Mouse (Mus musculus): ENCODE measurements around the gene Prickle4. TPM values are rescaled to one million over a fixed set of nuclear protein-coding genes. Genes with fewer than 3 reads are reported as not detected.

Prickle4 gene
- total RNA-seq, 2 experiments from 2014 or later: 2.5 to 2.8 TPM

GRCm38 (mm10) chr17:47730633-47731575 lies 36.4 kb upstream of the Prickle4 start:
- Histone ChIP-seq H3K27ac (no peak overlapping the region), H3K4me3 (no peak overlapping the region)
- no peak for DNase-seq (ENCODE audit: low spot score in 2 of 2)
- peak; percentile 38 for TF ChIP-seq CTCF (conservative IDR thresholded peaks at IDR 0.05)

DNA sequence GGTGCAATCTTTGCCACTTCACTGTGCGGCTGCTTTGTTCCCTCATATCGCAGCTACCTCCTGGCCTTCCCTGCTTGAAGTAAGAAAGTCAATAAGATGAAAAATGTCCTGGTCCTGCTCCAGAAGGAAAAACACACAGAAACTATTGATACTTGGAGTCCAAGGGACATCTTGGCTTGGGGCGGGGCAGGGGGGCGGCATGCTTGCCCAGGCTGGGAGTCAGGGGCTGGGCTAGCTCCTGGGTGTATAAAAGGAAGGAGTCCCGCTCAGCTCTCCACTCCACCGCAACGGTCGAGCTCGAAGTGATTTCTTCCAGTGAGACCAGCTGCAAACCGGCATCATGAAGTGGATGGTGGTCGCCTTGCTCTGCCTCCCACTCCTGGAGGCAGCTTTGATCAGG lies 32.0 kb upstream of the Prickle4 start, which contains the start of gene Pgc:
Gene Pgc, plus strand, starts transcription at position 277 of the 400 bp plus-strand sequence.
- DNase-seq (ENCODE audit: low spot score in 2 of 2): no peak
- H3K4me3 ChIP-seq: no peak within 1 kb of the TSS
- TF ChIP-seq CTCF (conservative IDR thresholded peaks at IDR 0.05): no peak

GRCm38 (mm10) chr17:47721183-47721582 lies 26.6 kb upstream of the Prickle4 start:
- DNase-seq (ENCODE audit: low spot score in 2 of 2): no peak
- no peak overlapping the region for H3K27ac ChIP-seq
- H3K4me3 ChIP-seq: no peak overlapping the region
- no peak for TF ChIP-seq CTCF (conservative IDR thresholded peaks at IDR 0.05)

More for the DNA sequence above, 32.0 kb upstream of the Prickle4 start, which contains the start of gene Pgc:
- H3K27ac ChIP-seq: no peak within 1 kb of the TSS

DNA sequence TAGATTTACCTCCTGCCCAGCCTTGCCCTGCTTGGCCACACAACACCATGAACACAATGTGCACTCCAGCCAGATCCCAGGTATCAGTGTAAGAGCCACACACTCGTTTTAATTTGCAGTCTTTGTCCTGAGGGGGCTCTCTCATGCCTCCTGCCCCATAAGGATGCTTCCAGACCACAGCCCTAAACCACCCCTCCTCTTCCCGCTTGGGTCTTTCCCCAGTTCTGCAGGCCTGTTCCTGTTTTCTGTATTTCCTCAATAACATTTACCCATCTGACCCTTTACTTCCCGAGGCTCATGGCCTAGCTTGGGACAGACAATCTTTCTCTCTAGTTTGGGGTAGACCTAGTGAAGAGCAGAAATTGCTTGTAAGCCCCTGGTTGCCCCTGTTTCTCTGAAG lies 20.5 kb upstream of the Prickle4 start:
- no peak for TF ChIP-seq CTCF (conservative IDR thresholded peaks at IDR 0.05)
- Histone ChIP-seq H3K4me3 (no peak overlapping the region), H3K27ac (no peak overlapping the region)
- DNase-seq (ENCODE audit: low spot score in 2 of 2): no peak

GRCm38 (mm10) chr17:47712889-47713571 lies 18.5 kb upstream of the Prickle4 start:
- DNase-seq (ENCODE audit: low spot score in 2 of 2): no peak
- Histone ChIP-seq H3K27ac (no peak overlapping the region), H3K4me3 (no peak overlapping the region)
- no peak for TF ChIP-seq CTCF (conservative IDR thresholded peaks at IDR 0.05)

DNA sequence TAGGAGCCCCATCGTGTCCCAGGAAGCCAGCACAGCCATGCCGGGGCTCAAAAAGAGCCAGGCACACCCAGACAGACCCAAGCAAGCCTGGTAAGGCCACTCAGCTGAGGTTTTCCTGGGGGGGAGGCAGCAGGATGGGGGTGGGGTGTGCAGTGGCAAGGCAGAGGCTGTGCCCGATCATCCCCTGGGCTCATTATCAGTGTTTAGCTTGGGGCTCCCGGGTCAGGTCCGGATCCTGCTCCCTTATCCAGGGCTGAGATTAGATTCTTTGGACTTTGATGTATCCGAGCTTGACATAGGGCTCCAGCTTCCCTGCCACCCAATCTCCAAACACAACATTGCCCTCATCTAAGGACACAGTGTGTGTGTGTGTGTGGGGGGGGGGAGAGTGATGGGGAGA lies 17.3 kb upstream of the Prickle4 start:
- no peak for TF ChIP-seq CTCF (conservative IDR thresholded peaks at IDR 0.05)
- Histone ChIP-seq H3K27ac (no peak overlapping the region), H3K4me3 (no peak overlapping the region)
- DNase-seq (ENCODE audit: low spot score in 2 of 2): no peak

GRCm38 (mm10) chr17:47710036-47710435 lies 15.5 kb upstream of the Prickle4 start:
- Histone ChIP-seq H3K4me3 (no peak overlapping the region), H3K27ac (no peak overlapping the region)
- no peak for DNase-seq (ENCODE audit: low spot score in 2 of 2)
- no peak for TF ChIP-seq CTCF (conservative IDR thresholded peaks at IDR 0.05)

- Histone ChIP-seq H3K27ac (no peak overlapping the region), H3K4me3 (no peak overlapping the region)
- TF ChIP-seq CTCF (conservative IDR thresholded peaks at IDR 0.05): no peak
- DNase-seq (ENCODE audit: low spot score in 2 of 2): no peak
Measured at GRCm38 (mm10) chr17:47708972-47709371, 14.4 kb upstream of the Prickle4 start.

DNA sequence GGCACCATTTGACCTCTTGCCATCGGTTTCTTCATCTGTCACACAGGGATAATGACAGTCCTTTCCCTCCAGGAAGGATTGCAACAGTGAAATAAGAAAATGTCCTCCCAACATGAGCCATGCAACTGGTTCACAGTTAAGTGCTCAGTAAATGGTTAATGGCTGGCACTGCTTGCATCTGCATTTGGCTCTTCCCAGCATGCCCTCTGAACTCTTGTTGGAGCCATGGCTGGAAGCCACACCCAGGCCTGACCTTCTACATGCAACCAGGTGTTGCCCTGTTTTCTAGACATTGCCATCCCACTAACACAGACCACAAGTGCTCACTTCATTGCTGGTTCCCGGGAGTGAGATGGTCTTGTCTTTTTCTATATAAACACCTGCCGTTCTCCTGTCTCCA lies 13.4 kb upstream of the Prickle4 start:
- Histone ChIP-seq H3K4me3 (no peak overlapping the region), H3K27ac (no peak overlapping the region)
- no peak for TF ChIP-seq CTCF (conservative IDR thresholded peaks at IDR 0.05)
- DNase-seq (ENCODE audit: low spot score in 2 of 2): no peak

- TF ChIP-seq CTCF (conservative IDR thresholded peaks at IDR 0.05): no peak
- Histone ChIP-seq H3K27ac (no peak overlapping the region), H3K4me3 (no peak overlapping the region)
- no peak for DNase-seq (ENCODE audit: low spot score in 2 of 2)
Measured at GRCm38 (mm10) chr17:47706196-47706595, 11.7 kb upstream of the Prickle4 start.

DNA sequence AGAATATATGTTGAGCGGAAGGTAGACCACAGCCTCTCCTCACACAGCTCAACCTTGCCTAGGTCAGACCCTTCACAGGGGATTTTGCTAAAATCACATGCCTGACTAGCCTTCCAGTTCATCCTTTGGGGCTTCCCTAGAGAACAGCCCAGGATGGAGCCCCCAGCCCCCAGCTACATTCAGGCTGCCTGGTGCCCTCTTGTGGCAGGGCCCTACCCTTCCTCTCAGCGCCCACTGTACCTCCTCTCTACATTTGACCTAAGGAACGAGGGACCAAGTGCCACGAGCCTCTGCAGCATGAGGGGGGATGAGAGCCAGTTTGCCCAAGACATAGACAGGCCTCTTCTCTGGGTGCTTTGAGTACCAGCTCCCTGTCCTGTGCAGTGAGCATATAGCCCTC lies 10.2 kb upstream of the Prickle4 start:
- TF ChIP-seq CTCF (conservative IDR thresholded peaks at IDR 0.05): peak; percentile 58
- H3K27ac ChIP-seq: no peak overlapping the region
- no peak for DNase-seq (ENCODE audit: low spot score in 2 of 2)
- H3K4me3 ChIP-seq: no peak overlapping the region

DNA sequence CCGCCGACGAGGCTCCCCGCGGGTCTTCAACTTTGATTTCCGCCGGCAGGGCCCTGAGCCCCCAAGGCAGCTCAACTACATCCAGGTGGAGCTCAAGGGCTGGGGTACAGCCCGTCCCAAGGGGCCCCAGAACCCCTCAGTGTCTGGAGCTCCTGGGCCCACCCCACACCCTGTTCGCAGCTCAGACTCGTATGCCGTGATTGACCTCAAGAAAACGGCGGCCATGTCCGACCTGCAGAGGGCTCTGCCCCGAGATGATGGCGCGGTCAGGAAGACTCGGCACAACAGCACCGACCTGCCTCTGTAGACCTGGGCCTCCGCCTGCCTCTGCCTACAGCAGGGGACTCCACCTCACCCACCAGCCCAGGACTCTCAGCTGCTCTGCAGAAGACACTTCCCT lies 9.0 kb upstream of the Prickle4 start:
- no peak overlapping the region for H3K27ac ChIP-seq
- H3K4me3 ChIP-seq: no peak overlapping the region
- no peak for TF ChIP-seq CTCF (conservative IDR thresholded peaks at IDR 0.05)
- DNase-seq (ENCODE audit: low spot score in 2 of 2): no peak

- no peak for TF ChIP-seq CTCF (conservative IDR thresholded peaks at IDR 0.05)
- no peak for DNase-seq (ENCODE audit: low spot score in 2 of 2)
- H3K4me3 ChIP-seq: no peak overlapping the region
- H3K27ac ChIP-seq: no peak overlapping the region
Measured at GRCm38 (mm10) chr17:47702548-47703345, 8.2 kb upstream of the Prickle4 start.
